Mouse (Mus musculus) frontal cortex, postnatal 10 days (tissue): Measurements from ENCODE around the gene Spast.

Source experiments
- DNase-seq, 2 experiments: peaks; one replicate each; pipeline ENCODE4 v3.0.0; 2022; ENCODE audit warnings: low spot score in 2 of 2, mixed read lengths in 1 of 2

The Spast gene

GRCm38 (mm10) chr17:74424401-74425005 is 85.7 kb downstream of the Spast start:
- DNase-seq: no peak

GRCm38 (mm10) chr17:74430074-74430473 is 91.3 kb downstream of the Spast start:
- no peak for DNase-seq

- peak in 1 of 2 experiments; percentile 11 for DNase-seq
Measured at GRCm38 (mm10) chr17:74431481-74431880, 92.7 kb downstream of the Spast start.

- no peak for DNase-seq
Measured at GRCm38 (mm10) chr17:74432631-74433030, 93.8 kb downstream of the Spast start.

- no peak for DNase-seq
Measured at GRCm38 (mm10) chr17:74437762-74438161, 99.0 kb downstream of the Spast start.

- no peak for DNase-seq
Measured at GRCm38 (mm10) chr17:74440486-74440885, 101.7 kb downstream of the Spast start.
